Mouse (Mus musculus) limb, embryonic 14.5 days (tissue): Measurements from ENCODE around the gene Cd3d. TPM values are rescaled to one million over a fixed set of nuclear protein-coding genes. Genes with fewer than 3 reads are reported as not detected.

Experiments used
- ATAC-seq: fragments of 200-750 bp; cut with Nextera tagmentation; 2 replicates; pipeline ENCODE4 v1.8.0; 2017; ENCODE audit warnings: low read depth, moderate number of reproducible peaks, moderate TSS enrichment; ENCODE audit not compliant: low FRiP score
- DNase-seq: peaks from one replicate; pipeline ENCODE4 v3.0.0-alpha.2; 2015; ENCODE audit warnings: low spot score
- H3K27ac ChIP-seq: fragments of 300-500 bp; sonication (generic); replicated peaks from 2 replicates; pipeline ENCODE4 v1.5.1; 2014; ENCODE audit warnings: low read depth, mild to moderate bottlenecking, low read length, moderate library complexity, mixed read lengths
- H3K27me3 ChIP-seq: fragments of 300-500 bp; sonication (generic); 2 replicates; pipeline ENCODE4 v1.6.1; 2014; ENCODE audit warnings: low read length, mixed read lengths; ENCODE audit not compliant: control insufficient read depth, insufficient read depth
- H3K36me3 ChIP-seq: fragments of 300-500 bp; sonication (generic); 2 replicates; pipeline ENCODE4 v1.6.1; 2014; ENCODE audit warnings: mild to moderate bottlenecking, low read length, moderate library complexity, mixed read lengths; ENCODE audit not compliant: control insufficient read depth, insufficient read depth
- H3K4me1 ChIP-seq: fragments of 300-500 bp; sonication (generic); 2 replicates; pipeline ENCODE4 v1.6.1; 2014; ENCODE audit warnings: antibody characterized with exemption, low read length, mixed read lengths; ENCODE audit not compliant: control insufficient read depth, insufficient read depth
- H3K4me2 ChIP-seq: fragments of 300-500 bp; sonication (generic); replicated peaks from 2 replicates; pipeline ENCODE4 v1.6.1; 2014; ENCODE audit warnings: low read depth, mild to moderate bottlenecking, low read length, moderate library complexity; ENCODE audit not compliant: severe bottlenecking
- H3K4me3 ChIP-seq: fragments of 300-500 bp; sonication (generic); replicated peaks from 2 replicates; pipeline ENCODE4 v1.5.1; 2014; ENCODE audit warnings: low read length
- H3K9ac ChIP-seq: fragments of 300-500 bp; sonication (generic); 2 replicates; pipeline ENCODE4 v1.6.1; 2014; ENCODE audit warnings: mild to moderate bottlenecking, low read depth, low read length, moderate library complexity; ENCODE audit not compliant: severe bottlenecking
- H3K9me3 ChIP-seq: fragments of 300-500 bp; sonication (generic); 2 replicates; pipeline ENCODE4 v1.6.1; 2016; ENCODE audit warnings: low read length; ENCODE audit not compliant: control insufficient read depth
- POLR2A ChIP-seq: fragments of 200-500 bp; IDR thresholded peaks from 2 replicates; pipeline ENCODE4 v1.8.0; 2012; ENCODE audit warnings: inconsistent platforms, mild to moderate bottlenecking, moderate library complexity, borderline replicate concordance; ENCODE audit not compliant: insufficient read depth, insufficient read length; ENCODE audit errors: extremely low read depth
- WGBS: fragments of 180-500 bp; shearing (Covaris S2); extraction: QIAGEN DNeasy Blood & Tissue Kit; methylation state at CpG from one replicate; pipeline ENCODE4 v1.1.7; 2014; 5-methylcytosine and 5-hydroxymethylcytosine counted together
- polyA plus RNA-seq, 2 experiments: library from polyadenylated mRNA; depleted of rRNA in 1 of 2; stranded (reverse) in 1 of 2; unstranded in 1 of 2; fragments of >200 nt; fragmentation: Nextera tagmentation in 1 of 2; extraction: Ambion mirVana in 1 of 2; gene quantifications; 2 replicates each; pipeline versions ENCODE4 v1.2.1 to v1.2.3; 2012 to 2014

Gene Cd3d
- polyA plus RNA-seq, 2 experiments, result not detected

GRCm38 (mm10) chr9:44983001-44983400 is 1.4 kb downstream of the Cd3d start:
- 80% methylated on average over 2 of the region's 2 CpGs for WGBS
- DNase-seq, result no peak
- H3K27ac ChIP-seq, result no peak overlapping the region
- H3K9me3 ChIP-seq, result no peaks in the 10 kb centered on the region
- no peak for ATAC-seq
- TF ChIP-seq POLR2A, result no peak
- H3K27me3 ChIP-seq, result no peaks in the 10 kb centered on the region
- H3K9ac ChIP-seq, result no peak overlapping the region
- H3K4me3 ChIP-seq, result no peak overlapping the region
- H3K36me3 ChIP-seq, result no peaks in the 10 kb centered on the region
- H3K4me2 ChIP-seq, result no peak overlapping the region
- no peaks in the 10 kb centered on the region for H3K4me1 ChIP-seq

GRCm38 (mm10) chr9:44985721-44986161 is 4.2 kb downstream of the Cd3d start:
- WGBS, result 88% methylated on average over 3 of the region's 3 CpGs
- Histone ChIP-seq H3K4me1 (no peaks in the 10 kb centered on the region), H3K27me3 (no peaks in the 10 kb centered on the region), H3K9ac (no peak overlapping the region), H3K27ac (no peak overlapping the region), H3K4me2 (no peak overlapping the region), H3K4me3 (no peak overlapping the region), H3K36me3 (no peaks in the 10 kb centered on the region), H3K9me3 (no peaks in the 10 kb centered on the region)
- no peak for TF ChIP-seq POLR2A
- DNase-seq (no peak), ATAC-seq (no peak)

GRCm38 (mm10) chr9:44986242-44986781 is 4.7 kb downstream of the Cd3d start:
- no peak overlapping the region; the same call in 1 of the 2 replicates for H3K4me2 ChIP-seq
- no peak for ATAC-seq
- no peak overlapping the region for H3K4me3 ChIP-seq
- no peak for TF ChIP-seq POLR2A
- no peak overlapping the region for H3K9ac ChIP-seq
- H3K27me3 ChIP-seq, result no peaks in the 10 kb centered on the region
- H3K4me1 ChIP-seq, result no peaks in the 10 kb centered on the region
- no peaks in the 10 kb centered on the region for H3K36me3 ChIP-seq
- 50% methylated on average over 14 of the region's 14 CpGs for WGBS
- no peaks in the 10 kb centered on the region for H3K9me3 ChIP-seq
- H3K27ac ChIP-seq, result peak overlapping the region; percentile 6; the same call in 1 of the 2 replicates
- DNase-seq, result peak; percentile 14

- WGBS, result 20% methylated on average over 5 of the region's 5 CpGs
- peak; percentile 8 for DNase-seq
Observed at GRCm38 (mm10) chr9:44986976-44987375, 5.4 kb downstream of the Cd3d start.

GRCm38 (mm10) chr9:44991821-44992220 is 10.2 kb downstream of the Cd3d start:
- WGBS, result 81% methylated on average over 2 of the region's 2 CpGs
- Histone ChIP-seq H3K27ac (no peak overlapping the region), H3K4me3 (no peak overlapping the region), H3K4me1 (no peaks in the 10 kb centered on the region), H3K4me2 (no peak overlapping the region), H3K36me3 (no peaks in the 10 kb centered on the region), H3K9ac (no peak overlapping the region), H3K9me3 (no peaks in the 10 kb centered on the region), H3K27me3 (no peaks in the 10 kb centered on the region)
- ATAC-seq (no peak), DNase-seq (no peak)
- no peak for TF ChIP-seq POLR2A

More at GRCm38 (mm10) chr9:44986976-44987375, 5.4 kb downstream of the Cd3d start:
- peak; percentile 47; the same call in 1 of the 2 replicates for ATAC-seq
- H3K36me3 ChIP-seq, result no peaks in the 10 kb centered on the region
- no peak for TF ChIP-seq POLR2A
- H3K4me2 ChIP-seq, result no peak overlapping the region
- H3K27ac ChIP-seq, result peak overlapping the region; percentile 33; the same call in 1 of the 2 replicates
- no peaks in the 10 kb centered on the region for H3K4me1 ChIP-seq
- no peaks in the 10 kb centered on the region for H3K9me3 ChIP-seq
- no peaks in the 10 kb centered on the region for H3K27me3 ChIP-seq
- no peak overlapping the region for H3K4me3 ChIP-seq
- H3K9ac ChIP-seq, result no peak overlapping the region
